Mouse (Mus musculus) neural tube, embryonic 15.5 days (tissue): ENCODE measurements around the gene Plxnc1. TPM values are rescaled to one million over a fixed set of nuclear protein-coding genes. Genes with fewer than 3 reads are reported as not detected.
A peak's percentile ranks its signal among the peaks of the same experiment; 100 is the strongest.

ENCODE experiments used
- ATAC-seq: fragments of 200-750 bp; cut with Nextera tagmentation; 2 replicates; pipeline ENCODE4 v1.8.0; 2017; ENCODE audit warnings: mild to moderate bottlenecking, moderate TSS enrichment, moderate library complexity; ENCODE audit not compliant: low FRiP score
- H3K27ac ChIP-seq: fragments of 300-500 bp; sonication (generic); replicated peaks from 2 replicates; pipeline ENCODE4 v1.5.1; 2015; ENCODE audit warnings: mild to moderate bottlenecking, inconsistent platforms
- H3K27me3 ChIP-seq: fragments of 300-500 bp; sonication (generic); replicated peaks from 2 replicates; pipeline ENCODE4 v1.6.1; 2015; ENCODE audit warnings: inconsistent platforms
- H3K36me3 ChIP-seq: fragments of 300-500 bp; sonication (generic); 2 replicates; pipeline ENCODE4 v1.6.1; 2015; ENCODE audit warnings: inconsistent platforms
- H3K4me1 ChIP-seq: fragments of 300-500 bp; sonication (generic); 2 replicates; pipeline ENCODE4 v1.6.1; 2015; ENCODE audit warnings: inconsistent platforms
- H3K4me2 ChIP-seq: fragments of 300-500 bp; sonication (generic); 2 replicates; pipeline ENCODE4 v1.6.1; 2015; ENCODE audit warnings: inconsistent platforms, mild to moderate bottlenecking, moderate library complexity
- H3K4me3 ChIP-seq: fragments of 300-500 bp; sonication (generic); replicated peaks from 2 replicates; pipeline ENCODE4 v1.5.1; 2015; ENCODE audit warnings: mild to moderate bottlenecking, inconsistent platforms
- H3K9ac ChIP-seq: fragments of 300-500 bp; sonication (generic); replicated peaks from 2 replicates; pipeline ENCODE4 v1.6.1; 2015; ENCODE audit warnings: mild to moderate bottlenecking, inconsistent platforms
- H3K9me3 ChIP-seq: fragments of 300-500 bp; sonication (generic); replicated peaks from 2 replicates; pipeline ENCODE4 v1.6.1; 2016; ENCODE audit warnings: inconsistent platforms
- WGBS: fragments of 180-500 bp; shearing (Covaris S2); methylation state at CpG from one replicate; pipeline ENCODE4 v1.1.7; 2015; ENCODE audit warnings: mixed read lengths; 5-methylcytosine and 5-hydroxymethylcytosine counted together
- polyA plus RNA-seq: library from polyadenylated mRNA; unstranded; fragments of >200 nt; fragmentation: Nextera tagmentation; extraction: Ambion mirVana; gene quantifications from 2 replicates; pipeline ENCODE4 v1.2.1, GENCODE M21; 2015

Gene Plxnc1
- 7.6 and 9.8 TPM in 2 replicates for polyA plus RNA-seq

- H3K27ac ChIP-seq: peak within 1 kb of the TSS; percentile 91
- no peaks in the 10 kb centered on the region for H3K9me3 ChIP-seq
- peak within 1 kb of the TSS; percentile 89 for H3K4me3 ChIP-seq
- H3K27me3 ChIP-seq: no peaks in the 10 kb centered on the region
- H3K36me3 ChIP-seq: no peaks in the 10 kb centered on the region
- peak within 1 kb of the TSS; percentile 92 for H3K4me2 ChIP-seq
- ATAC-seq: peak; percentile 75
- peak within 1 kb of the TSS; percentile 88 for H3K9ac ChIP-seq
- WGBS: under 1% methylated on average over 15 of the region's 57 CpGs
- H3K4me1 ChIP-seq: peaks cover 55% of the 10 kb centered on the region
Observed at GRCm38 (mm10) chr10:94944691-94945205, at the start of gene Plxnc1. Plxnc1 (minus strand) TSS chr10:94944835.

- ATAC-seq: peak; percentile 26; the same call in 1 of the 2 replicates
- 0 out of 2 replicates have a peak overlapping the region, but pooled peaks have one; percentile 68 for H3K27ac ChIP-seq
Observed at GRCm38 (mm10) chr10:94992127-94992526, 47.5 kb upstream of the Plxnc1 start.

GRCm38 (mm10) chr10:94991564-94992097 is 47.0 kb upstream of the Plxnc1 start:
- Histone ChIP-seq H3K9me3 (no peaks in the 10 kb centered on the region), H3K9ac (no peak overlapping the region), H3K4me2 (peak overlapping the region; percentile 52), H3K36me3 (no peaks in the 10 kb centered on the region), H3K4me3 (peak overlapping the region; percentile 25), H3K4me1 (peaks cover 25% of the 10 kb centered on the region), H3K27me3 (0 out of 2 replicates have a peak, but pooled peaks cover 3% of the 10 kb centered on the region), H3K27ac (peak overlapping the region; percentile 68)
- peak; percentile 67; the same call in 1 of the 2 replicates for ATAC-seq
- 9% methylated on average over 17 of the region's 17 CpGs for WGBS

More at GRCm38 (mm10) chr10:94992127-94992526, 47.5 kb upstream of the Plxnc1 start:
- peak overlapping the region; percentile 52 for H3K4me2 ChIP-seq
- WGBS: 4% methylated on average over 9 of the region's 9 CpGs
- no peak overlapping the region for H3K4me3 ChIP-seq
- H3K4me1 ChIP-seq: peaks cover 25% of the 10 kb centered on the region
- H3K27me3 ChIP-seq: 0 out of 2 replicates have a peak, but pooled peaks cover 3% of the 10 kb centered on the region
- H3K9ac ChIP-seq: no peak overlapping the region
- no peaks in the 10 kb centered on the region for H3K9me3 ChIP-seq
- no peaks in the 10 kb centered on the region for H3K36me3 ChIP-seq

GRCm38 (mm10) chr10:94990768-94991563 is 46.3 kb upstream of the Plxnc1 start:
- no peaks in the 10 kb centered on the region for H3K36me3 ChIP-seq
- peak; percentile 49 for ATAC-seq
- WGBS: 24% methylated on average over 17 of the region's 17 CpGs
- no peak overlapping the region for H3K9ac ChIP-seq
- peak overlapping the region; percentile 25 for H3K4me3 ChIP-seq
- H3K4me2 ChIP-seq: peak overlapping the region; percentile 52
- peaks cover 25% of the 10 kb centered on the region for H3K4me1 ChIP-seq
- H3K27ac ChIP-seq: peak overlapping the region; percentile 68
- H3K27me3 ChIP-seq: 0 out of 2 replicates have a peak, but pooled peaks cover 3% of the 10 kb centered on the region
- no peaks in the 10 kb centered on the region for H3K9me3 ChIP-seq

GRCm38 (mm10) chr10:94989321-94989720 is 44.7 kb upstream of the Plxnc1 start:
- Histone ChIP-seq H3K9ac (no peak overlapping the region), H3K4me1 (peaks cover 25% of the 10 kb centered on the region), H3K27ac (no peak overlapping the region), H3K27me3 (0 out of 2 replicates have a peak, but pooled peaks cover 3% of the 10 kb centered on the region), H3K4me2 (no peak overlapping the region), H3K36me3 (no peaks in the 10 kb centered on the region), H3K9me3 (no peaks in the 10 kb centered on the region), H3K4me3 (no peak overlapping the region)
- 87% methylated on average over 5 of the region's 5 CpGs for WGBS
- ATAC-seq: no peak

- Histone ChIP-seq H3K4me1 (peaks cover 10% of the 10 kb centered on the region), H3K27ac (no peak overlapping the region), H3K36me3 (no peaks in the 10 kb centered on the region), H3K9me3 (no peaks in the 10 kb centered on the region), H3K4me2 (no peak overlapping the region), H3K4me3 (no peak overlapping the region), H3K27me3 (0 out of 2 replicates have a peak, but pooled peaks cover 3% of the 10 kb centered on the region), H3K9ac (no peak overlapping the region)
- WGBS: 83% methylated on average over 1 of the region's 1 CpGs
- ATAC-seq: no peak
Observed at GRCm38 (mm10) chr10:94985103-94985502, 40.5 kb upstream of the Plxnc1 start.

GRCm38 (mm10) chr10:94982528-94982927 is 37.9 kb upstream of the Plxnc1 start:
- H3K4me3 ChIP-seq: no peak overlapping the region
- H3K27me3 ChIP-seq: no peaks in the 10 kb centered on the region
- no peaks in the 10 kb centered on the region for H3K9me3 ChIP-seq
- H3K27ac ChIP-seq: no peak overlapping the region
- H3K4me1 ChIP-seq: peaks cover 13% of the 10 kb centered on the region
- no peak overlapping the region for H3K4me2 ChIP-seq
- no peak overlapping the region for H3K9ac ChIP-seq
- no peaks in the 10 kb centered on the region for H3K36me3 ChIP-seq
- 69% methylated on average over 8 of the region's 8 CpGs for WGBS
- ATAC-seq: no peak

GRCm38 (mm10) chr10:94981466-94982138 is 37.0 kb upstream of the Plxnc1 start:
- no peaks in the 10 kb centered on the region for H3K36me3 ChIP-seq
- H3K4me2 ChIP-seq: peak overlapping the region; percentile 13; the same call in 1 of the 2 replicates
- ATAC-seq: no peak
- H3K9ac ChIP-seq: no peak overlapping the region
- H3K4me3 ChIP-seq: no peak overlapping the region
- H3K4me1 ChIP-seq: peaks cover 13% of the 10 kb centered on the region
- no peak overlapping the region for H3K27ac ChIP-seq
- WGBS: 25% methylated on average over 12 of the region's 12 CpGs
- no peaks in the 10 kb centered on the region for H3K27me3 ChIP-seq
- no peaks in the 10 kb centered on the region for H3K9me3 ChIP-seq

GRCm38 (mm10) chr10:94978265-94978822 is 33.7 kb upstream of the Plxnc1 start:
- H3K27me3 ChIP-seq: no peaks in the 10 kb centered on the region
- no peak overlapping the region; the same call in 1 of the 2 replicates for H3K4me2 ChIP-seq
- no peaks in the 10 kb centered on the region for H3K9me3 ChIP-seq
- 20% methylated on average over 5 of the region's 5 CpGs for WGBS
- 0 out of 2 replicates have a peak overlapping the region, but pooled peaks have one; percentile 33 for H3K27ac ChIP-seq
- peak; percentile 61 for ATAC-seq
- no peaks in the 10 kb centered on the region for H3K36me3 ChIP-seq
- H3K9ac ChIP-seq: no peak overlapping the region
- no peak overlapping the region for H3K4me3 ChIP-seq
- peaks cover 13% of the 10 kb centered on the region for H3K4me1 ChIP-seq

GRCm38 (mm10) chr10:94976329-94976728 is 31.7 kb upstream of the Plxnc1 start:
- no peak overlapping the region for H3K9ac ChIP-seq
- WGBS: 65% methylated on average over 5 of the region's 5 CpGs
- no peak overlapping the region for H3K4me2 ChIP-seq
- no peak overlapping the region for H3K27ac ChIP-seq
- no peaks in the 10 kb centered on the region for H3K36me3 ChIP-seq
- ATAC-seq: no peak
- H3K4me1 ChIP-seq: peaks cover 5% of the 10 kb centered on the region
- H3K27me3 ChIP-seq: no peaks in the 10 kb centered on the region
- no peak overlapping the region for H3K4me3 ChIP-seq
- H3K9me3 ChIP-seq: no peaks in the 10 kb centered on the region

- 39% methylated on average over 4 of the region's 4 CpGs for WGBS
- Histone ChIP-seq H3K4me2 (no peak overlapping the region), H3K27ac (no peak overlapping the region), H3K4me1 (peaks cover 5% of the 10 kb centered on the region), H3K9me3 (no peaks in the 10 kb centered on the region), H3K9ac (no peak overlapping the region), H3K4me3 (no peak overlapping the region), H3K36me3 (no peaks in the 10 kb centered on the region), H3K27me3 (no peaks in the 10 kb centered on the region)
- ATAC-seq: no peak
Observed at GRCm38 (mm10) chr10:94975099-94975496, 30.5 kb upstream of the Plxnc1 start.
